Mouse (Mus musculus) adrenal gland (tissue): ENCODE results near the gene Dvl1.

ENCODE experiments used
- intact Hi-C: fragments of 180-260 bp; cut with DNase I; formaldehyde crosslinking; loops from one replicate; pipeline ENCODE4 v1.15.1; 2025
- long read RNA-seq, 2 experiments: library from polyadenylated mRNA; unstranded; transcript quantifications; one replicate each; pipeline ENCODE4 v2.0.0; 2020; ENCODE audit warnings: borderline replicate concordance in 1 of 2; ENCODE audit not compliant: insufficient replicate concordance in 1 of 2

The Dvl1 gene
- long read RNA-seq, experiment 1, partial matches to known transcripts = 2 of 2 reads
- long read RNA-seq, experiment 1, other reads (novel, unspliced or antisense) = 0 of 2 reads
- long read RNA-seq, experiment 2, partial matches to known transcripts = 2 of 2 reads
- long read RNA-seq, experiment 2, other reads (novel, unspliced or antisense) = 0 of 2 reads

- intact Hi-C loops = no loop called here
Observed at GRCm38 (mm10) chr4:155846871-155847578, at the start of gene Dvl1. TSS of gene Dvl1 (plus strand) at chr4:155847402.

GRCm38 (mm10) chr4:155802075-155802474 lies 45.1 kb upstream of the Dvl1 start:
- intact Hi-C loops = no loop called here

- intact Hi-C loops = no loop called here
Observed at GRCm38 (mm10) chr4:155802741-155803339, 44.4 kb upstream of the Dvl1 start, which contains the start of gene Mrpl20. TSS of gene Mrpl20 (plus strand) at chr4:155802878.

- intact Hi-C loops = no loop called here
Observed at GRCm38 (mm10) chr4:155803340-155804041, 43.7 kb upstream of the Dvl1 start.

- intact Hi-C loops = no loop called here
Observed at GRCm38 (mm10) chr4:155807841-155808240, 39.4 kb upstream of the Dvl1 start.

- intact Hi-C loops = no loop called here
Observed at GRCm38 (mm10) chr4:155811929-155812664, 35.1 kb upstream of the Dvl1 start, which contains the start of gene Ccnl2. TSS of gene Ccnl2 (plus strand) at chr4:155812489.

- intact Hi-C loops = no loop called here
Observed at GRCm38 (mm10) chr4:155812665-155813181, 34.5 kb upstream of the Dvl1 start.

- intact Hi-C loops = no loop called here
Observed at GRCm38 (mm10) chr4:155817533-155817932, 29.7 kb upstream of the Dvl1 start.

- intact Hi-C loops = no loop called here
Observed at GRCm38 (mm10) chr4:155821025-155821424, 26.2 kb upstream of the Dvl1 start.

GRCm38 (mm10) chr4:155823443-155823842 lies 23.8 kb upstream of the Dvl1 start:
- intact Hi-C loops = no loop called here

- intact Hi-C loops = no loop called here
Observed at GRCm38 (mm10) chr4:155829866-155830265, 17.3 kb upstream of the Dvl1 start.

GRCm38 (mm10) chr4:155830596-155830995 lies 16.6 kb upstream of the Dvl1 start:
- intact Hi-C loops = no loop called here

- intact Hi-C loops = no loop called here
Observed at GRCm38 (mm10) chr4:155831205-155831766, 15.9 kb upstream of the Dvl1 start, which contains the start of gene Aurkaip1. TSS of gene Aurkaip1 (plus strand) at chr4:155831272.

- intact Hi-C loops = no loop called here
Observed at GRCm38 (mm10) chr4:155831831-155832230, 15.4 kb upstream of the Dvl1 start.

GRCm38 (mm10) chr4:155832321-155832720 lies 14.9 kb upstream of the Dvl1 start:
- intact Hi-C loops = no loop called here

GRCm38 (mm10) chr4:155833234-155833633 lies 14.0 kb upstream of the Dvl1 start:
- intact Hi-C loops = no loop called here

- intact Hi-C loops = no loop called here
Observed at GRCm38 (mm10) chr4:155833836-155834235, 13.4 kb upstream of the Dvl1 start.

- intact Hi-C loops = no loop called here
Observed at GRCm38 (mm10) chr4:155837404-155838010, 9.7 kb upstream of the Dvl1 start.

GRCm38 (mm10) chr4:155838187-155839153 lies 8.7 kb upstream of the Dvl1 start:
- intact Hi-C loops = no loop called here
